9 mouse cellular contexts compared by ENCODE assay signal in the genomic region with DNA sequence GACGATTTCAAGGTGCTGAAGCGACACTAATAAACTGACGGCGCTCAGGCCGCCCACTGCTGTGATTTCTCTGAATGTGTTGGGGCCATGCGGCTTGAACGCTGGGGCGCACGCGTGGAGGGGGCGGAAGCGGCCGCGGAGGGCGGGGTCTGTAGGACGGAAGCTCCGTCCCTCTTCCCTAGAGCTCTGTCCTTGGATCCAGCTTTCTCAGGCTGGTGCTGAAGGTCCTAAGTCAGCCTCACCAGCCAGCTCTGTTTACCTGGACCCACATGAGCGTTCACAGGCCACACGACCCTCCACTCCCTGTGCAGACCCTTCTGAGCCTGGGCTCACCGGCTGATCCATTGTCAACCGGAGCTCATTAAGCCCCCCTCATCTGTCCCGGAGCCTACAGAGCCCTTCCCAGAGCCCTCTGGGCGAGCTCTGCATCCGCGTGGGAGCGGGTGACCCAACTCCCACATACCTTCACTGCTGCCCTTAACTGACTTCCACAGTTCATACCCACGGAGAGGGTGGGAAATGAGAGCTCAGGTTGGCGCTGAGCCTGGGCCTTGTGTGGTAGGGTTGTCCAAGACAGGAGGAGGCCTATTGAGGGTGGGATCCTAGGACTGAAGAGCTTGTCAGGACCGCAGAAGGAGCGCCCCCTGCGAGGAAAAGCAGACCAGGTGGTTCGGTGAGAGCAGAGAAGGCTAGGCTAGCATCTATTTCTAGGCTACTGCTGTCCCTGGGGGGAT. TPM values are rescaled to one million over a fixed set of nuclear protein-coding genes. Genes with fewer than 3 reads are reported as not detected.
A peak's percentile ranks its signal among the peaks of the same experiment; 100 is the strongest.
DNase-seq lines count a peak whose midpoint lies in the region; ATAC-seq lines count a peak whose summit lies in the region.
"Had no signal": no experiment of that assay in that cellular context is flagged by ENCODE, and none has a peak within 500 bp of the region (broad histone marks: within the 10 kb centered on the region; RNA-seq: fewer than 3 reads in every experiment).

A gene (plus strand): TSS at position 174 of the 734 bp plus-strand sequence.

- H3K27ac ChIP-seq in forebrain, embryonic 11.5 days (ENCODE audit: low read depth, low read length), result peak within 1 kb of the TSS; percentile 68
- peak within 1 kb of the TSS; percentile 91 for H3K27ac ChIP-seq in heart, embryonic 15.5 days
- H3K27ac ChIP-seq in liver, embryonic 13.5 days, result peak within 1 kb of the TSS; percentile 79
- H3K27ac ChIP-seq in stomach, embryonic 15.5 days, result peak within 1 kb of the TSS; percentile 90

- no peaks in the 10 kb centered on the region for H3K27me3 ChIP-seq in forebrain, embryonic 11.5 days (ENCODE audit: control insufficient read depth, insufficient read depth, low read length)
- no peaks in the 10 kb centered on the region for H3K27me3 ChIP-seq in heart, embryonic 15.5 days
- H3K27me3 ChIP-seq in liver, embryonic 13.5 days, result no peaks in the 10 kb centered on the region
- no peaks in the 10 kb centered on the region for H3K27me3 ChIP-seq in stomach, embryonic 15.5 days (replicated peaks)

- peak within 1 kb of the TSS; percentile 64 for H3K9ac ChIP-seq in forebrain, embryonic 11.5 days (ENCODE audit: low read length)
- peak within 1 kb of the TSS; percentile 52 for H3K9ac ChIP-seq in heart, embryonic 15.5 days
- peak within 1 kb of the TSS; percentile 75 for H3K9ac ChIP-seq in liver, embryonic 13.5 days
- peak within 1 kb of the TSS; percentile 35; the same call in 1 of the 2 replicates for H3K9ac ChIP-seq in stomach, embryonic 15.5 days

- no peaks in the 10 kb centered on the region for H3K9me3 ChIP-seq in forebrain, embryonic 11.5 days (ENCODE audit: control insufficient read depth, low read length)
- H3K9me3 ChIP-seq in heart, embryonic 15.5 days (replicated peaks), result no peaks in the 10 kb centered on the region
- H3K9me3 ChIP-seq in liver, embryonic 13.5 days (replicated peaks), result no peaks in the 10 kb centered on the region
- no peaks in the 10 kb centered on the region for H3K9me3 ChIP-seq in stomach, embryonic 15.5 days
- H3K9me3 ChIP-seq: G1E had no signal

- H3K4me2 ChIP-seq in forebrain, embryonic 11.5 days (ENCODE audit: low read depth, low read length, severe bottlenecking), result peak within 1 kb of the TSS; percentile 70
- H3K4me2 ChIP-seq in heart, embryonic 15.5 days, result peak within 1 kb of the TSS; percentile 79
- H3K4me2 ChIP-seq in liver, embryonic 13.5 days, result peak within 1 kb of the TSS; percentile 92
- H3K4me2 ChIP-seq in stomach, embryonic 15.5 days, result peak within 1 kb of the TSS; percentile 91

- H3K36me3 ChIP-seq in forebrain, embryonic 11.5 days (ENCODE audit: control insufficient read depth, insufficient read depth, low read length), result no peaks in the 10 kb centered on the region; the same call in 1 of the 2 replicates
- H3K36me3 ChIP-seq in heart, embryonic 15.5 days, result peaks cover 14% of the 10 kb centered on the region
- peaks cover 22% of the 10 kb centered on the region for H3K36me3 ChIP-seq in liver, embryonic 13.5 days
- H3K36me3 ChIP-seq in stomach, embryonic 15.5 days, result peaks cover 8% of the 10 kb centered on the region

- peak; percentile 86 for DNase-seq in CD4-positive, CD25-positive, alpha-beta regulatory T cell, adult 2 months (ENCODE audit: low read depth, low spot score)
- DNase-seq in c-Kit-positive CD71-positive TER-119-negative erythroid progenitor cells, embryonic 14.5 days (ENCODE audit: low read depth), result peak; percentile 56
- DNase-seq in forebrain, embryonic 11.5 days (ENCODE audit: low spot score), result peak; percentile 90
- peak; percentile 91 to 94 for DNase-seq in kidney, postnatal 25 days
- DNase-seq in liver, embryonic 13.5 days, result peak; percentile 64
- peak; percentile 83 for DNase-seq in neural tube, embryonic 10.5 days (ENCODE audit: extremely low spot score, low spot score)

- WGBS in forebrain, embryonic 11.5 days, result 4% methylated on average over 32 of the region's 32 CpGs
- WGBS in heart, embryonic 15.5 days, result 3% methylated on average over 32 of the region's 32 CpGs
- 4% methylated on average over 32 of the region's 32 CpGs for WGBS in liver, embryonic 13.5 days (ENCODE audit: insufficient replicate concordance)
- WGBS in stomach, embryonic 15.5 days, result 3% methylated on average over 32 of the region's 32 CpGs

- H3K4me1 ChIP-seq in forebrain, embryonic 11.5 days (replicated peaks; ENCODE audit: control insufficient read depth, insufficient read depth, low read length), result peaks cover 12% of the 10 kb centered on the region
- H3K4me1 ChIP-seq in heart, embryonic 15.5 days (replicated peaks), result peaks cover 20% of the 10 kb centered on the region
- peaks cover 29% of the 10 kb centered on the region for H3K4me1 ChIP-seq in liver, embryonic 13.5 days (replicated peaks)
- H3K4me1 ChIP-seq in stomach, embryonic 15.5 days, result peaks cover 19% of the 10 kb centered on the region

- peak within 1 kb of the TSS; percentile 32 for H3K4me3 ChIP-seq in forebrain, embryonic 11.5 days (ENCODE audit: low read depth, low read length)
- peak within 1 kb of the TSS; percentile 48 for H3K4me3 ChIP-seq in heart, embryonic 15.5 days
- peak within 1 kb of the TSS; percentile 63 for H3K4me3 ChIP-seq in liver, embryonic 13.5 days (replicated peaks)
- H3K4me3 ChIP-seq in stomach, embryonic 15.5 days (replicated peaks), result peak within 1 kb of the TSS; percentile 47

- ATAC-seq in forebrain, embryonic 11.5 days (replicated peaks; ENCODE audit: low FRiP score), result peak; percentile 93
- ATAC-seq in heart, embryonic 15.5 days (replicated peaks; ENCODE audit: insufficient number of reproducible peaks, insufficient read depth, low FRiP score, low read depth), result peak; percentile 91
- ATAC-seq in liver, embryonic 13.5 days (ENCODE audit: low read depth), result peak; percentile 79
- peak; percentile 90 for ATAC-seq in stomach, embryonic 15.5 days (ENCODE audit: insufficient read depth, low FRiP score, low read depth)

RNA-seq across cellular contexts. Expression of the gene that starts here (rescaled TPM):
- not detected in 2 replicates for polyA plus RNA-seq in forebrain, embryonic 11.5 days (2014; fragmentation: Nextera tagmentation; extraction: Ambion mirVana)
- polyA plus RNA-seq in heart, embryonic 15.5 days (2015; fragmentation: Nextera tagmentation; extraction: Ambion mirVana), result not detected in 2 replicates
- polyA plus RNA-seq in liver, embryonic 13.5 days (2015; fragmentation: Nextera tagmentation; extraction: Ambion mirVana), result not detected in 2 replicates
- not detected in 2 replicates for polyA plus RNA-seq in stomach, embryonic 15.5 days (2015; fragmentation: Nextera tagmentation; extraction: Ambion mirVana)
- polyA plus RNA-seq: G1E had no signal

Comparison
In these comparisons a context has a peak if more than half of its experiments do, and no peak if none do; other contexts are left out.
1. Peak in every context shown above with its lines: DNase-seq, ATAC-seq, H3K4me3 ChIP-seq and H3K27ac ChIP-seq.
2. Peak in DNase-seq, ATAC-seq, H3K4me3 ChIP-seq, H3K27ac ChIP-seq, H3K9ac ChIP-seq and H3K4me2 ChIP-seq in forebrain, embryonic 11.5 days; RNA of the gene not detected or under 1 TPM.
3. Peak in ATAC-seq, H3K4me3 ChIP-seq, H3K27ac ChIP-seq, H3K9ac ChIP-seq and H3K4me2 ChIP-seq in heart, embryonic 15.5 days; RNA of the gene not detected or under 1 TPM.
4. Peak in DNase-seq, ATAC-seq, H3K4me3 ChIP-seq, H3K27ac ChIP-seq, H3K9ac ChIP-seq and H3K4me2 ChIP-seq in liver, embryonic 13.5 days; RNA of the gene not detected or under 1 TPM.
5. Peak in ATAC-seq, H3K4me3 ChIP-seq, H3K27ac ChIP-seq, H3K9ac ChIP-seq and H3K4me2 ChIP-seq in stomach, embryonic 15.5 days; RNA of the gene not detected or under 1 TPM.